ENCODE assay signal across 13 mouse cellular contexts in genomic region chr16:84831696-84832095, GRCm38 (mm10). TPM values are rescaled to one million over a fixed set of nuclear protein-coding genes. Genes with fewer than 3 reads are reported as not detected.
DNase-seq lines count a peak whose midpoint lies in the region; ATAC-seq and TF ChIP-seq lines count a peak whose summit lies in the region.
"Had no signal": no experiment of that assay in that cellular context is flagged by ENCODE, and none has a peak within 500 bp of the region (broad histone marks: within the 10 kb centered on the region; RNA-seq: fewer than 3 reads in every experiment).

No protein-coding gene starts in this region.

- no peaks in the 10 kb centered on the region for H3K9me3 ChIP-seq in intestine, postnatal 0 days (ENCODE audit: control insufficient read depth)
- H3K9me3 ChIP-seq in intestine, embryonic 15.5 days = no peaks in the 10 kb centered on the region
- no peaks in the 10 kb centered on the region for H3K9me3 ChIP-seq in midbrain, postnatal 0 days (ENCODE audit: low read length)
- H3K9me3 ChIP-seq: hindbrain, embryonic 10.5 days had no signal

- H3K36me3 ChIP-seq in intestine, postnatal 0 days (ENCODE audit: control insufficient read depth, insufficient read depth) = peaks cover 44% of the 10 kb centered on the region
- peaks cover 20% of the 10 kb centered on the region for H3K36me3 ChIP-seq in intestine, embryonic 15.5 days
- peaks cover 18% of the 10 kb centered on the region for H3K36me3 ChIP-seq in midbrain, postnatal 0 days (ENCODE audit: insufficient read depth, low read length)

- H3K9ac ChIP-seq in intestine, postnatal 0 days (ENCODE audit: low read depth, low read length) = no peak overlapping the region
- no peak overlapping the region for H3K9ac ChIP-seq in intestine, embryonic 15.5 days
- no peak overlapping the region for H3K9ac ChIP-seq in midbrain, postnatal 0 days (replicated peaks; ENCODE audit: low read length, poor library complexity, severe bottlenecking)

- H3K4me3 ChIP-seq in gastrocnemius, adult 2 months = peak overlapping the region; percentile 85
- H3K4me3 ChIP-seq in intestine, postnatal 0 days (ENCODE audit: low read depth, low read length) = no peak overlapping the region
- no peak overlapping the region for H3K4me3 ChIP-seq in intestine, embryonic 15.5 days (replicated peaks)
- H3K4me3 ChIP-seq in lung, adult 2 months (replicated peaks; ENCODE audit: extremely low read depth, low read depth, low read length) = no peak overlapping the region
- H3K4me3 ChIP-seq in midbrain, postnatal 0 days (ENCODE audit: low read depth, low read length) = no peak overlapping the region
- H3K4me3 ChIP-seq: hindbrain, embryonic 10.5 days had no signal

- 56% methylated on average over 5 of the region's 5 CpGs for WGBS in intestine, postnatal 0 days
- WGBS in intestine, embryonic 15.5 days = 79% methylated on average over 5 of the region's 5 CpGs
- WGBS in lung, adult 2 months = 69% methylated on average over 5 of the region's 5 CpGs
- WGBS in midbrain, postnatal 0 days = 87% methylated on average over 5 of the region's 5 CpGs

- H3K4me2 ChIP-seq in intestine, postnatal 0 days (replicated peaks; ENCODE audit: low read depth) = no peak overlapping the region
- no peak overlapping the region for H3K4me2 ChIP-seq in intestine, embryonic 15.5 days (replicated peaks)
- no peak overlapping the region for H3K4me2 ChIP-seq in midbrain, postnatal 0 days (ENCODE audit: low read depth, low read length, poor library complexity, severe bottlenecking)

- ATAC-seq in intestine, postnatal 0 days = no peak
- ATAC-seq in intestine, embryonic 15.5 days = no peak
- ATAC-seq in midbrain, postnatal 0 days (ENCODE audit: low FRiP score) = no peak
- ATAC-seq: forebrain, embryonic 16.5 days; inflammation-experienced regulatory T-cells, adult 6 months had no signal

- TF ChIP-seq CTCF in gastrocnemius, adult 2 months (IDR thresholded peaks at IDR 0.05) = no peak
- TF ChIP-seq CTCF in intestine, postnatal 0 days (IDR thresholded peaks at IDR 0.05; ENCODE audit: low read depth) = no peak
- TF ChIP-seq CTCF in lung, adult 2 months (IDR thresholded peaks at IDR 0.05; ENCODE audit: insufficient read depth, low read length) = no peak
- TF ChIP-seq CTCF in midbrain, postnatal 0 days (IDR thresholded peaks at IDR 0.05) = no peak

- no peaks in the 10 kb centered on the region for H3K27me3 ChIP-seq in intestine, postnatal 0 days (replicated peaks; ENCODE audit: control insufficient read depth, insufficient read depth, low read length)
- no peaks in the 10 kb centered on the region for H3K27me3 ChIP-seq in intestine, embryonic 15.5 days (replicated peaks)
- no peaks in the 10 kb centered on the region for H3K27me3 ChIP-seq in midbrain, postnatal 0 days (ENCODE audit: insufficient read depth, low read length)

- no peak for DNase-seq in gastrocnemius, adult 2 months
- no peak for DNase-seq in gastrocnemius, postnatal 10 days
- peak; percentile 16 for DNase-seq in lung, postnatal 10 days
- DNase-seq in lung, adult 2 months = no peak
- no peak for DNase-seq in midbrain, postnatal 0 days (ENCODE audit: low spot score)
- DNase-seq: cerebellum, adult 11 months; midbrain, embryonic 14.5 days had no signal

- peaks cover 6% of the 10 kb centered on the region; the same call in 1 of the 2 replicates for H3K4me1 ChIP-seq in intestine, postnatal 0 days (replicated peaks; ENCODE audit: control insufficient read depth, insufficient read depth, low read length)
- 0 out of 2 replicates have a peak, but pooled peaks cover 3% of the 10 kb centered on the region for H3K4me1 ChIP-seq in intestine, embryonic 15.5 days (replicated peaks)
- H3K4me1 ChIP-seq in lung, adult 2 months (ENCODE audit: control insufficient read depth, insufficient read depth, low read length) = no peaks in the 10 kb centered on the region
- H3K4me1 ChIP-seq in midbrain, postnatal 0 days (ENCODE audit: insufficient read depth, low read length) = no peaks in the 10 kb centered on the region; the same call in 1 of the 2 replicates

- TF ChIP-seq POLR2A in lung, adult 2 months (IDR thresholded peaks at IDR 0.05; ENCODE audit: borderline replicate concordance, extremely low read depth, low read depth, low read length) = no peak

- intact Hi-C loops in gastrocnemius, adult 2 months (cut with DNase I) = no loop called here

- H3K27ac ChIP-seq in gastrocnemius, adult 2 months = peak overlapping the region; percentile 96
- peak overlapping the region; percentile 28; the same call in 1 of the 2 replicates for H3K27ac ChIP-seq in intestine, postnatal 0 days (ENCODE audit: low read depth, low read length)
- no peak overlapping the region for H3K27ac ChIP-seq in intestine, embryonic 15.5 days
- H3K27ac ChIP-seq in midbrain, postnatal 0 days (ENCODE audit: low read depth, low read length) = no peak overlapping the region
- H3K27ac ChIP-seq: hindbrain, embryonic 10.5 days had no signal

RNA-seq across cellular contexts. Expression of gene Gabpa, which starts 3.0 kb away (rescaled TPM):
- total RNA-seq in gastrocnemius, adult 2 months (2021) = 10 to 100 TPM; 23.6 to 34.1 TPM
- 10 to 100 TPM; 29.3 to 35.7 TPM for total RNA-seq in gastrocnemius, postnatal 10 days (2021)
- 10.8 and 12.1 TPM in 2 replicates for polyA plus RNA-seq in intestine, postnatal 0 days (2015; fragmentation: Nextera tagmentation; extraction: Ambion mirVana)
- polyA plus RNA-seq in intestine, embryonic 15.5 days (2015; fragmentation: Nextera tagmentation; extraction: Ambion mirVana) = 27.8 and 29.8 TPM in 2 replicates
- polyA plus RNA-seq in lung, adult 2 months (2012; rRNA removed) = 5.2 and 10.7 TPM in 2 replicates
- 17.9 and 22.6 TPM in 2 replicates for total RNA-seq in midbrain, postnatal 0 days (2014; rRNA removed)
- 7.8 and 8.5 TPM in 2 replicates for polyA plus RNA-seq in midbrain, postnatal 0 days (2015; fragmentation: Nextera tagmentation; extraction: Ambion mirVana)

RNA-seq across cellular contexts. Expression of gene Atp5j, which starts 3.7 kb away (rescaled TPM):
- total RNA-seq in gastrocnemius, adult 2 months (2021) = 1,000 to 10,000 TPM; 1,011 to 1,386 TPM
- total RNA-seq in gastrocnemius, postnatal 10 days (2021) = 1,000 to 10,000 TPM in 1 of 2 experiments, 100 to 1,000 TPM in 1; 958 to 1,126 TPM
- 1,184 and 1,284 TPM in 2 replicates for polyA plus RNA-seq in intestine, postnatal 0 days (2015; fragmentation: Nextera tagmentation; extraction: Ambion mirVana)
- polyA plus RNA-seq in intestine, embryonic 15.5 days (2015; fragmentation: Nextera tagmentation; extraction: Ambion mirVana) = 1,058 and 1,111 TPM in 2 replicates
- polyA plus RNA-seq in lung, adult 2 months (2012; rRNA removed) = 117 and 167 TPM in 2 replicates
- 124 and 125 TPM in 2 replicates for total RNA-seq in midbrain, postnatal 0 days (2014; rRNA removed)
- 880 and 907 TPM in 2 replicates for polyA plus RNA-seq in midbrain, postnatal 0 days (2015; fragmentation: Nextera tagmentation; extraction: Ambion mirVana)

RNA-seq across cellular contexts. Expression of gene Jam2, which starts 57.8 kb away (rescaled TPM):
- total RNA-seq in gastrocnemius, adult 2 months (2021) = 10 to 100 TPM; 13.6 to 24.9 TPM
- 10 to 100 TPM; 24.3 to 25.4 TPM for total RNA-seq in gastrocnemius, postnatal 10 days (2021)
- polyA plus RNA-seq in intestine, postnatal 0 days (2015; fragmentation: Nextera tagmentation; extraction: Ambion mirVana) = 5.9 and 6.0 TPM in 2 replicates
- polyA plus RNA-seq in intestine, embryonic 15.5 days (2015; fragmentation: Nextera tagmentation; extraction: Ambion mirVana) = 5.4 and 5.6 TPM in 2 replicates
- polyA plus RNA-seq in lung, adult 2 months (2012; rRNA removed) = 13.4 and 16.6 TPM in 2 replicates
- total RNA-seq in midbrain, postnatal 0 days (2014; rRNA removed) = 26.8 and 29.3 TPM in 2 replicates
- polyA plus RNA-seq in midbrain, postnatal 0 days (2015; fragmentation: Nextera tagmentation; extraction: Ambion mirVana) = 20.8 and 21.8 TPM in 2 replicates
- total RNA-seq: megakaryocyte progenitor cell, adult 5-6 weeks had no signal

Comparison
In these comparisons a context has a peak if more than half of its experiments do, and no peak if none do; other contexts are left out.
1. H3K27ac ChIP-seq: peak in gastrocnemius, adult 2 months (single experiment) and intestine, postnatal 0 days (single experiment); none in intestine, embryonic 15.5 days (single experiment) and midbrain, postnatal 0 days (single experiment).